Mouse (Mus musculus) myocyte (in vitro differentiated cells): ENCODE data around the gene Hsd17b13. TPM values are rescaled to one million over a fixed set of nuclear protein-coding genes. Genes with fewer than 3 reads are reported as not detected.

Experiments
- H3K27me3 ChIP-seq: one replicate; pipeline ENCODE4 v1.6.1; 2011; ENCODE audit not compliant: control insufficient read depth, insufficient read depth, insufficient read length
- H3K36me3 ChIP-seq: one replicate; pipeline ENCODE4 v1.6.1; 2011; ENCODE audit not compliant: control insufficient read depth, insufficient read depth
- H3K4me2 ChIP-seq: one replicate; pipeline ENCODE4 v1.6.1; 2011; ENCODE audit warnings: low read depth, control low read depth
- H3K4me3 ChIP-seq: one replicate; pipeline ENCODE4 v1.5.1; 2011; ENCODE audit warnings: mild to moderate bottlenecking, control low read depth, moderate library complexity
- H3K79me2 ChIP-seq: one replicate; pipeline ENCODE4 v1.6.1; 2011; ENCODE audit not compliant: control insufficient read depth, insufficient read depth
- H3ac ChIP-seq: one replicate; pipeline ENCODE4 v1.6.1; 2011; ENCODE audit not compliant: control insufficient read depth, insufficient read length
- CEBPB ChIP-seq: IDR thresholded peaks from 2 replicates; pipeline ENCODE4 v1.6.1; 2011; ENCODE audit warnings: mild to moderate bottlenecking, moderate library complexity; ENCODE audit not compliant: poor library complexity, insufficient read depth, severe bottlenecking
- E2F4 ChIP-seq: IDR thresholded peaks from one replicate; pipeline ENCODE4 v1.6.1; 2011; ENCODE audit warnings: mild to moderate bottlenecking, control low read depth, moderate library complexity; ENCODE audit not compliant: insufficient read depth
- MAX ChIP-seq: IDR thresholded peaks from one replicate; pipeline ENCODE4 v1.6.1; 2011; ENCODE audit warnings: low read depth, mild to moderate bottlenecking, control low read depth
- MYOD1 ChIP-seq, 3 experiments: IDR thresholded peaks; one replicate each; pipeline ENCODE4 v1.6.1; 2011; ENCODE audit warnings: control low read depth in 2 of 3, low read depth in 2 of 3, mild to moderate bottlenecking in 2 of 3, moderate library complexity in 1 of 3; ENCODE audit not compliant: insufficient read length in 2 of 3, control insufficient read depth in 1 of 3
- MYOG ChIP-seq, 3 experiments: IDR thresholded peaks; one replicate each; pipeline ENCODE4 v1.6.1; 2011; ENCODE audit warnings: control low read depth in 2 of 3, low read depth in 2 of 3, mild to moderate bottlenecking in 2 of 3; ENCODE audit not compliant: insufficient read length in 2 of 3, control insufficient read depth in 1 of 3, insufficient read depth in 1 of 3
- POLR2A ChIP-seq: IDR thresholded peaks from one replicate; pipeline ENCODE4 v1.6.1; 2011; ENCODE audit warnings: low read depth, mild to moderate bottlenecking, control low read depth, moderate library complexity; ENCODE audit not compliant: insufficient read length
- POLR2AphosphoS2 ChIP-seq: IDR thresholded peaks from one replicate; pipeline ENCODE4 v1.6.1; 2011; ENCODE audit warnings: low read depth, control low read depth; ENCODE audit not compliant: insufficient read length
- REST ChIP-seq: IDR thresholded peaks from one replicate; pipeline ENCODE4 v1.6.1; 2011; ENCODE audit warnings: mild to moderate bottlenecking, control low read depth, moderate library complexity; ENCODE audit not compliant: insufficient read depth, insufficient read length
- SRF ChIP-seq: IDR thresholded peaks from one replicate; pipeline ENCODE4 v1.6.1; 2011; ENCODE audit warnings: low read depth; ENCODE audit not compliant: control insufficient read depth, insufficient read length
- TCF12 ChIP-seq: IDR thresholded peaks from one replicate; pipeline ENCODE4 v1.6.1; 2011; ENCODE audit warnings: mild to moderate bottlenecking, control low read depth; ENCODE audit not compliant: poor library complexity, insufficient read depth, severe bottlenecking
- TCF3 ChIP-seq: IDR thresholded peaks from one replicate; pipeline ENCODE4 v1.6.1; 2011; ENCODE audit warnings: low read depth, control low read depth; ENCODE audit not compliant: insufficient read length
- USF1 ChIP-seq: IDR thresholded peaks from one replicate; pipeline ENCODE4 v1.6.1; 2011; ENCODE audit warnings: low read depth, mild to moderate bottlenecking, control low read depth, moderate library complexity
- polyA plus RNA-seq: library from polyadenylated mRNA; unstranded; fragments of >200 nt; fragmentation: generic; extraction: Trizol; gene quantifications from one replicate; pipeline ENCODE4 v1.2.1, GENCODE M21; 2012; ENCODE audit warnings: missing spikeins

The Hsd17b13 gene
- polyA plus RNA-seq, 1 experiment = 0.53 TPM

DNA sequence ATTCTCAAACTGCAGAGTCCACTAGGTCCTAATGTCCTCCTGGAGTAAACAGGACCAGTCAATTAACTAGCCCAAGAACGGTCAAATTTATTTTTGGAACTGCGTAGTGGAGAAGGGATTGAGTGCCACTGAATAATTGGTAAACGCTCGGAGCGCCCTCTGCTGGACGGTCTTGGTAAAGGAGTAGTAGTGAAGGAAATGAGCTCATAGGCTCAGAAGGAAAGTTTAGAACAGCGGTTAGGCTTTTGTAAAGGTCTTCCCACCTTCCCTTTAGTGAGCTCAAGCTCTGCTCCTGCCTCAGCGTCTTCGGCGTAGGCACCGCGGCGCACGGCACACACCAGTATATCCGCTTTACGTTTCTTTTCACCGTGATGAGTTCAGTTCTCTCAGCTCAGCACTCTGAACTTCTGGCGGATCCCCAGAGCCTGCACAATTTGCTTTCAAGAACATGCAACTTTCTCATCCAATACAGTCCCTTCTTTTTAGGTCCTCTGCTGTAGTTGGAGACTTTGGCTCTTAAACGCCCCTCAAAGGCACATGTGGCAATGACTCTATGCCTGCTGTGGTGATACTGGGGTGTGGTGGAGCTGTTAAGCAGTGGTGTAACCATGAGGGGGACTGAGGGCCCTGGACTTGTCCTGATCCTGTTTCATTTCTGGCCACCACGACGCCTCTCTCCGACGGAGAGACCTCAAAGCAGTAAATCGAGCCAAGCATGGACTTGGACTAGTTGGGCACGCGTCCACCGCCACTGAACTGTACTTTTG, 49.6 kb downstream of the Hsd17b13 start:
- H3K4me3 ChIP-seq = peak overlapping the region; percentile 17
- no peaks in the 10 kb centered on the region for H3K79me2 ChIP-seq
- no peaks in the 10 kb centered on the region for H3K36me3 ChIP-seq
- TF ChIP-seq MYOG (IDR thresholded peaks at IDR 0.05; ENCODE audit: control insufficient read depth in 1 of 3, insufficient read depth in 1 of 3, insufficient read length in 2 of 3, low read depth in 2 of 3) (no peak), REST (no peak), POLR2A (peak; percentile 17)
- H3K27me3 ChIP-seq = no peaks in the 10 kb centered on the region
- H3K4me2 ChIP-seq = peak overlapping the region; percentile 95
- no peak overlapping the region for H3ac ChIP-seq

DNA sequence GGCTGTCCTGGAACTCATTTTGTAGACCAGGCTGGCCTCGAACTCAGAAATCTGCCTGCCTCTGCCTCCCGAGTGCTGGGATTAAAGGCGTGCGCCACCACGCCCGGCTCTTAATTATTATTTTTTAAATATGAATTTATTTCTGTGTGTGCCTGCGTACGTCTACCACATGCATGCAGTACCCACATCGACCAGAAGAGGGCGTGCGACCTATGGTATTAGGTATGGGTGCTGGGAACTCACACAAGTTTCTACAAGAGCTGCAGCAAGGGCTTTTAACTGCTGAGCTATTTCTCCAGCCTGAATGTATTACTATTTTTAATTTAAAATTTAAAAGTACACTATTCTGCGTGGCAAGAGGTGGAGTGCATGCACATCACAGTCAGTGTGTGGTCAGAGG, 50.8 kb downstream of the Hsd17b13 start:
- H3K36me3 ChIP-seq = no peaks in the 10 kb centered on the region
- no peak overlapping the region for H3K4me3 ChIP-seq
- H3K27me3 ChIP-seq = no peaks in the 10 kb centered on the region
- H3K79me2 ChIP-seq = no peaks in the 10 kb centered on the region
- no peak for TF ChIP-seq E2F4
- no peak for TF ChIP-seq USF1
- no peak for TF ChIP-seq TCF12
- no peak for TF ChIP-seq SRF
- TF ChIP-seq POLR2AphosphoS2 = no peak
- TF ChIP-seq CEBPB = no peak
- no peak for TF ChIP-seq REST
- TF ChIP-seq MYOD1 (IDR thresholded peaks at IDR 0.05; ENCODE audit: control insufficient read depth in 1 of 3, insufficient read length in 2 of 3, low read depth in 2 of 3) = no peak
- TF ChIP-seq MAX = no peak
- no peak for TF ChIP-seq MYOG (IDR thresholded peaks at IDR 0.05; ENCODE audit: control insufficient read depth in 1 of 3, insufficient read depth in 1 of 3, insufficient read length in 2 of 3, low read depth in 2 of 3)
- TF ChIP-seq TCF3 = no peak
- TF ChIP-seq POLR2A = no peak
- no peak overlapping the region for H3K4me2 ChIP-seq
- H3ac ChIP-seq = no peak overlapping the region

DNA sequence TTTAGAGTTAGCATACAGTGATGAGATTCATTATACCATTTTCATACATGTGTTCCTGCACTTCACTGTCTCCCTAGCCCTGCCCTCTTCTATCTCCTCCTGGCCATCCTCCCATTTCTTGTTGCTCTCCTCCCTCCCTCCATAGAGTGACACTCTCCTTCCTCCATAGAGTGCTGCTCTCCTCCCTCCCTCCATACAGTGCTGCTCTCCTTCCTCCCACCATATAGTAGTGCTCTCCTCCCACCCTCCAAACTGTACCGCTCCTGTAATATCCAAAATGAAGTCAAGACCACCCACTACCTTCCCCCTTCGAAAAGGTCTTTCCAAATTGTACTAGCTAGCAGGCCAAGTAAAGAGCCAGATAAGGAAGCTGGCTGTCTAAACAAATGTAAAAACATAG, 53.5 kb downstream of the Hsd17b13 start:
- H3ac ChIP-seq = no peak overlapping the region
- no peak overlapping the region for H3K4me2 ChIP-seq
- H3K27me3 ChIP-seq = no peaks in the 10 kb centered on the region
- H3K36me3 ChIP-seq = no peaks in the 10 kb centered on the region
- no peak for TF ChIP-seq CEBPB
- no peak for TF ChIP-seq E2F4
- no peak for TF ChIP-seq USF1
- TF ChIP-seq POLR2AphosphoS2 = no peak
- TF ChIP-seq MAX = no peak
- no peak for TF ChIP-seq SRF
- no peak for TF ChIP-seq TCF12
- no peak for TF ChIP-seq REST
- no peak for TF ChIP-seq MYOG (IDR thresholded peaks at IDR 0.05; ENCODE audit: control insufficient read depth in 1 of 3, insufficient read depth in 1 of 3, insufficient read length in 2 of 3, low read depth in 2 of 3)
- TF ChIP-seq TCF3 = no peak
- TF ChIP-seq POLR2A = no peak
- no peak for TF ChIP-seq MYOD1 (IDR thresholded peaks at IDR 0.05; ENCODE audit: control insufficient read depth in 1 of 3, insufficient read length in 2 of 3, low read depth in 2 of 3)
- no peaks in the 10 kb centered on the region for H3K79me2 ChIP-seq
- no peak overlapping the region for H3K4me3 ChIP-seq

DNA sequence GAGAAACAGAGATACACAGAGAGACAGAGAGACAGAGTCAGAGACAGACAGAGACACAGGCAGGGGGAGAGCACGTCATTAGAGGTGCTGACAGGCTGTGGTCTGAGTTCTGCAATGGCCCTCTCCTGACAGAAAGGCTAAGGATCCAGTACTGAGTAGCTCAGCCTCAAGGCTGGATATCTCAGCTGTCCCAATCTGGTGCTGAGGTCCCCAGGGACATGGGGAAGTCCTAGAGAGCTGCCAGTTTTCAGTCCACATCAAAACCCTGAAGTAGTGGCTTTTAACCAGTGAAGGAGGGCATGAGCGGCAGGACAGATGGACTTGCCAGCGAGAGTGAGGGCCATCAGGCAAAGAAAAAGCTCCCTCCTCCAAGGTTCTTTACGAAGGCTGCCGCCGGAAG, 54.1 kb downstream of the Hsd17b13 start:
- H3K27me3 ChIP-seq = no peaks in the 10 kb centered on the region
- H3K4me2 ChIP-seq = no peak overlapping the region
- TF ChIP-seq SRF (no peak), POLR2AphosphoS2 (no peak), TCF3 (no peak), CEBPB (no peak), MAX (no peak), MYOD1 (IDR thresholded peaks at IDR 0.05; ENCODE audit: control insufficient read depth in 1 of 3, insufficient read length in 2 of 3, low read depth in 2 of 3) (no peak), REST (no peak), MYOG (IDR thresholded peaks at IDR 0.05; ENCODE audit: control insufficient read depth in 1 of 3, insufficient read depth in 1 of 3, insufficient read length in 2 of 3, low read depth in 2 of 3) (no peak), E2F4 (no peak), POLR2A (no peak), USF1 (no peak), TCF12 (no peak)
- no peak overlapping the region for H3K4me3 ChIP-seq
- no peaks in the 10 kb centered on the region for H3K36me3 ChIP-seq
- H3ac ChIP-seq = no peak overlapping the region
- no peaks in the 10 kb centered on the region for H3K79me2 ChIP-seq

DNA sequence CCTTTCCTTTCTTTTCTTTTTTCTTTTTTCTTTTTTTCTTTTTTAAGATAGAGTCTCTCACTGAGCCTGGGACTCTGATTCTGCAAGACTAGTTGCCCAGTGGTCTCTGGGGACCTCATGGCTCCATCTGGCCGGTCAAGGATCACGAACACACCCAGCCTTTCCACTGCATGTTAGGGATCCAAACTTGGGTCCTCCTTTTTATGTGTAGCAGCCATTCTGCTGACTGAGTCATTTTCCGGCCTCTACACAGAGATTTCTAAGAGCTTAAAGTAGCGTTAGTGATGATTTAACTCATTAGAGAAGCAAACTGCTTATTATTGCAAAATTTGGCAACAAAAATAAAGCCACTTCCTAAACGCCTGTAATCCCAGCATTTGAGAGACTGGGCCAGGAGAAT, 54.8 kb downstream of the Hsd17b13 start:
- TF ChIP-seq MYOG (IDR thresholded peaks at IDR 0.05; ENCODE audit: control insufficient read depth in 1 of 3, insufficient read depth in 1 of 3, insufficient read length in 2 of 3, low read depth in 2 of 3) = no peak
- TF ChIP-seq SRF = no peak
- TF ChIP-seq MAX = no peak
- no peak for TF ChIP-seq POLR2AphosphoS2
- TF ChIP-seq USF1 = no peak
- TF ChIP-seq TCF12 = no peak
- TF ChIP-seq REST = no peak
- no peak for TF ChIP-seq TCF3
- no peak overlapping the region for H3K4me2 ChIP-seq
- H3K27me3 ChIP-seq = no peaks in the 10 kb centered on the region
- no peaks in the 10 kb centered on the region for H3K36me3 ChIP-seq
- H3K79me2 ChIP-seq = no peaks in the 10 kb centered on the region
- no peak overlapping the region for H3K4me3 ChIP-seq
- H3ac ChIP-seq = no peak overlapping the region
